Mouse (Mus musculus) spleen, adult 2 months (tissue): ENCODE data around the gene Hspb1.

Source experiments
- CTCF ChIP-seq: fragments of 200-500 bp; IDR thresholded peaks from 2 replicates; pipeline ENCODE4 v1.5.1; 2011; ENCODE audit warnings: mild to moderate bottlenecking, inconsistent platforms; ENCODE audit not compliant: insufficient read depth, insufficient read length, insufficient replicate concordance; ENCODE audit errors: extremely low read depth
- POLR2A ChIP-seq: fragments of 200-500 bp; IDR thresholded peaks from 2 replicates; pipeline ENCODE4 v1.6.1; 2011; ENCODE audit warnings: low read depth, low read length, inconsistent platforms

DNA sequence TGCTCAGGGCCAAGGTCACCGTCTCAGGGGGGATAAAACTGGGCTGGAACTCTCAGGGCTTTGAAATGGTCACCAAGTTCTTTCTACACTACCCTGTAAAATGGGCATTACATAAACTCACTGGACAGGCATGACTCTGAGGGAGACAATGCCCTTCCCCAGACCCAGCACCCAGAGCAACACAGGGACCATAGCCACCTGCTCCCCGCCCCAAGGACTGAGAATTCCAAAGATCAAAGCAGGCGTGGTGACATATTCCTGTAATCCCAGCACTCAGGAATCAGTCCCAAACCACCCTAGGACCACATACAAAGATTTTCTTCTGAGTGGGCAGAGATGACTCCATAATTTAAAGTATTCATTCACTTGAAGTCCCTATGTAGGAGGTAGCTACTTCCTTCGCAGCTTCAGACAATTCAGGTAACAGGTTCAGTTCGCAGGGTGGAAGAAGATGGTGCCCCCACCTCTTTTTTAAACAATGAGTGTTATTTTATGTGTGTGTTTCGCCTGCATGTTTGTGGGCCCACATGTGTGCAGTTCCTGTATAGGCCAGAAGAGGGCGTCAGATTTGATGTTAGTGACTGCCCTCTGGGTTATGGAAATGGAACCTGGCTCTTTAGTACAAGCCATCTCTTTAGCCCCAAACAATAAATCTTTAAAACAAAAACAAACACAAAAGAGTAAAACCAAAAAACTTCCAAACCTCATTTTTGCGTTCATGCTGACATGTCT, 29.8 kb downstream of the Hspb1 start:
- TF ChIP-seq POLR2A (no peak), CTCF (no peak)
